Mouse (Mus musculus) cortical plate, adult 2 months (tissue): Measurements from ENCODE around the gene Timm9.

Experiments used
- CTCF ChIP-seq: fragments of 200-500 bp; IDR thresholded peaks from 2 replicates; pipeline ENCODE4 v1.5.1; 2011; ENCODE audit warnings: mild to moderate bottlenecking, control low read depth, low read length; ENCODE audit not compliant: insufficient read depth; ENCODE audit errors: extremely low read depth
- POLR2A ChIP-seq: fragments of 200-500 bp; IDR thresholded peaks from 2 replicates; pipeline ENCODE4 v1.6.1; 2011; ENCODE audit warnings: mild to moderate bottlenecking, low read length, control low read depth; ENCODE audit not compliant: insufficient read depth; ENCODE audit errors: extremely low read depth

GRCm38 (mm10) chr12:71150167-71150566 lies 13.7 kb upstream of the Timm9 start:
- TF ChIP-seq CTCF = no peak
- no peak for TF ChIP-seq POLR2A
